Mouse (Mus musculus): Measurements from ENCODE around the gene Gemin7. TPM values are rescaled to one million over a fixed set of nuclear protein-coding genes. Genes with fewer than 3 reads are reported as not detected.

Gemin7 gene
- 38.2 and 56.4 TPM in 2 replicates for total RNA-seq (2014; rRNA removed)
- 145 and 148 TPM in 2 replicates for polyA plus RNA-seq (2015; fragmentation: Nextera tagmentation; extraction: Ambion mirVana)

DNA sequence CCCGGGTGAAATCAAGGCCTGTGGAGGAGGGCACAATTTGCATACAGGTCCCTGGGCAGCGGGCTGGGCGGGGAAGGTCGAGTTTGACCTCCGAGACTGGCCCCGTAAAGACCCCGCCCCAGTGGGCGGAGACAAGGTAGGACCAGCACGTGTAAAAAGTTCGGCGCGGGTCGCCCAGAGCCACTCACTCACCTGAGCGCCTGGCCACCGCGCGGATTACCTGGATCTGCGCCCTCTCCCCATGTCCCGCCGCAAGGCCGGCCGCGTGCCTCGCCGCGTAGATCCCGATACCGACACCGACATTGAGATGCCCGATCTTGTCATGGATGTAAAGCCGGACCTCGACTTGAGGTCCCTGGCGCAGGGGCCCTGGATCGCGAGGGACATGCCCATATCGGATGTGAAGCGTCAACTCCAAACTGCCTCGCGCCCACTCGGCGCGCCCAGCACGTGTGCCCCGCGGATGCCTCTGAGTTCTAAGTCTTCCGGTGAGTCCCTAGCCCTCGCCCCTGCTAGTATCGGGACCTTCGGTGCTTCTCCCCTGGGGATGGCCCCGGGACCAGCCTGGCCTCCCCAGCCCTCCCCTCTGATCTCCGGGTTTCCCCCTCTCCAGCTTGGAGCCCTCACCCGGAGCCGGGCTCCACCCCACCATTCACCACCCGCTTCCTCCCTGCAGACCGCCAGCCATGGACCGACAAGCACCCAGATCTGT, at the start of gene Gemin7, which contains the start of gene Zfp296:
Gene Gemin7, minus strand, starts transcription at position 455 of the 712 bp plus-strand sequence.
Gene Zfp296, plus strand, starts transcription at position 147 of the 712 bp plus-strand sequence.
- H3K4me2 ChIP-seq (ENCODE audit: low read depth): peak within 1 kb of the TSS; percentile 50
- H3K4me3 ChIP-seq (ENCODE audit: low read depth, low read length): peak within 1 kb of the TSS; percentile 31
- ATAC-seq (no peak), DNase-seq (no peak)
- H3K27ac ChIP-seq (ENCODE audit: low read depth, low read length): no peak within 1 kb of the TSS
- H3K4me1 ChIP-seq (ENCODE audit: insufficient read depth): peaks cover 3% of the 10 kb centered on the region; the same call in 1 of the 2 replicates
- 2% methylated on average over 56 of the region's 56 CpGs for WGBS
- H3K36me3 ChIP-seq (ENCODE audit: insufficient read depth): peaks cover 18% of the 10 kb centered on the region
- H3K27me3 ChIP-seq (ENCODE audit: insufficient read depth, low read length): peaks cover 17% of the 10 kb centered on the region
- peak within 1 kb of the TSS; percentile 18; the same call in 1 of the 2 replicates for H3K9ac ChIP-seq
- H3K9me3 ChIP-seq (ENCODE audit: low read length): no peaks in the 10 kb centered on the region
- no peak for TF ChIP-seq CTCF (IDR thresholded peaks at IDR 0.05; ENCODE audit: low read depth)

DNA sequence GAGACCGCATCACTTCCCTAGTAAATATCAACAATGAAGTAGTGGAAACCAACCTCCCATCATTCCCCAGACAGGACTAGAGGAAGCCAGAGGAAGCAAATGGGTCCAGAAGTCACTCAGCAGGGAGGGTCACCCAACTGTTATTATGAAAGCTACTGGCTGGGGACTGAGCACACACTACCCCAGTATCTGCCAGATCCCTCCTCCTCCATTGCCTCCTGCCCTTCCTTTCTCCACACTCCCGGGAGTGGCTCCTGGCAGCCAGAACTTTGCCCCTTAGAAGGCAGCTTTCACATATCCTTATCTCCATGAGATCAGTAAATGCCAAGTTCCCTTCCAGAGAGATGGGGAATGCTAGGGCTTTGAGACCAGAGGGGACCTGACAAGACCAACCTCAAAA, 46.0 kb upstream of the Gemin7 start:
- Histone ChIP-seq H3K9ac (no peak overlapping the region), H3K4me2 (ENCODE audit: low read depth) (no peak overlapping the region), H3K4me3 (ENCODE audit: low read depth, low read length) (no peak overlapping the region), H3K27me3 (ENCODE audit: insufficient read depth, low read length) (no peaks in the 10 kb centered on the region; the same call in 1 of the 2 replicates), H3K27ac (ENCODE audit: low read depth, low read length) (no peak overlapping the region), H3K4me1 (ENCODE audit: insufficient read depth) (no peaks in the 10 kb centered on the region), H3K9me3 (ENCODE audit: low read length) (no peaks in the 10 kb centered on the region), H3K36me3 (ENCODE audit: insufficient read depth) (no peaks in the 10 kb centered on the region)
- 82% methylated on average over 2 of the region's 2 CpGs for WGBS
- ATAC-seq (no peak), DNase-seq (no peak)
- no peak for TF ChIP-seq CTCF (IDR thresholded peaks at IDR 0.05; ENCODE audit: low read depth)

DNA sequence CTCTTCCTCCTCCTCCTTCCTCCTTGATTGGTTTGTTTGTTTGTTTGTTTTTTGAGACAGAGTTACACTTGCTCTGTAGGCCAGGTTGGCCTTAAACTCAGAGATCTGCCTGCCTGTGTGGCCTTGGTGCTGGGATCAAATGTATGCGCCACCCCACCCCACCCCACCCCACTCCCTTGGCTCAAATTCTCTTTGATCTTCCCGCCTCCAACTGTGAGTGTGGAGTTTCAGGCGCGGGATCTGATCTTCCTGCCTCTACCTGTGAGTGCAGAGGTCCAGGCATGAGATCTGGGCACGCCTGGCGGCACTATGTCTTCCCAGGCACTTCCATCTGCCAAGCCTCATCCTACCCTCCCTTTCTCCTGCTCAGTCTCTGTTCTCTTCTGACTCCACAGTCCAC, 44.8 kb upstream of the Gemin7 start:
- TF ChIP-seq CTCF (IDR thresholded peaks at IDR 0.05; ENCODE audit: low read depth): no peak
- no peak overlapping the region for H3K27ac ChIP-seq (ENCODE audit: low read depth, low read length)
- DNase-seq (no peak), ATAC-seq (no peak)
- H3K4me3 ChIP-seq (ENCODE audit: low read depth, low read length): no peak overlapping the region
- H3K9ac ChIP-seq: no peak overlapping the region
- no peaks in the 10 kb centered on the region for H3K4me1 ChIP-seq (ENCODE audit: insufficient read depth)
- H3K4me2 ChIP-seq (ENCODE audit: low read depth): no peak overlapping the region
- no peaks in the 10 kb centered on the region; the same call in 1 of the 2 replicates for H3K27me3 ChIP-seq (ENCODE audit: insufficient read depth, low read length)
- no peaks in the 10 kb centered on the region for H3K36me3 ChIP-seq (ENCODE audit: insufficient read depth)
- WGBS: 46% methylated on average over 6 of the region's 6 CpGs
- H3K9me3 ChIP-seq (ENCODE audit: low read length): no peaks in the 10 kb centered on the region

DNA sequence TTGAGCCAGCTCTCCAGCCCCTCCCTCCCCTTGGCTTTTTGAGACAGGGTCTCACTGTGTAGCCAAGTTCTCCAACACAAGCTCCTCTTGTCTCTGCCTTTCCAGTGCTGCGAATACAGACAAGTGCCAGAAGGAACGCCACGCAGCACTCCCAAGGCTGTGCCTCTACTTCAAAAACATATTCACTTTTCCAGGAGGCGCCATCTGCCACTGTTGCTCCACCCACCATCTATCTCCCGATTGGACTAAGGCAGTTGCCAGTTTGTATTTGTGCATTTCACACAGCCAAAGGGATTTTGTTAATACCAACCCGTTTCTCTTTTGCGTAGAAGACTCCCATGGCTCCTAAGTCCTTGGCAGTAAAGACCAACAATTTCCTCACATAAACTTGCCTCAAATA, 43.4 kb upstream of the Gemin7 start:
- Histone ChIP-seq H3K36me3 (ENCODE audit: insufficient read depth) (no peaks in the 10 kb centered on the region), H3K27me3 (ENCODE audit: insufficient read depth, low read length) (no peaks in the 10 kb centered on the region; the same call in 1 of the 2 replicates), H3K9me3 (ENCODE audit: low read length) (no peaks in the 10 kb centered on the region), H3K9ac (no peak overlapping the region), H3K4me2 (ENCODE audit: low read depth) (no peak overlapping the region), H3K27ac (ENCODE audit: low read depth, low read length) (no peak overlapping the region), H3K4me3 (ENCODE audit: low read depth, low read length) (no peak overlapping the region), H3K4me1 (ENCODE audit: insufficient read depth) (no peaks in the 10 kb centered on the region)
- 74% methylated on average over 7 of the region's 7 CpGs for WGBS
- TF ChIP-seq CTCF (IDR thresholded peaks at IDR 0.05; ENCODE audit: low read depth): no peak
- ATAC-seq: peak; percentile 30; the same call in 1 of the 2 replicates
- DNase-seq: peak; percentile 38

DNA sequence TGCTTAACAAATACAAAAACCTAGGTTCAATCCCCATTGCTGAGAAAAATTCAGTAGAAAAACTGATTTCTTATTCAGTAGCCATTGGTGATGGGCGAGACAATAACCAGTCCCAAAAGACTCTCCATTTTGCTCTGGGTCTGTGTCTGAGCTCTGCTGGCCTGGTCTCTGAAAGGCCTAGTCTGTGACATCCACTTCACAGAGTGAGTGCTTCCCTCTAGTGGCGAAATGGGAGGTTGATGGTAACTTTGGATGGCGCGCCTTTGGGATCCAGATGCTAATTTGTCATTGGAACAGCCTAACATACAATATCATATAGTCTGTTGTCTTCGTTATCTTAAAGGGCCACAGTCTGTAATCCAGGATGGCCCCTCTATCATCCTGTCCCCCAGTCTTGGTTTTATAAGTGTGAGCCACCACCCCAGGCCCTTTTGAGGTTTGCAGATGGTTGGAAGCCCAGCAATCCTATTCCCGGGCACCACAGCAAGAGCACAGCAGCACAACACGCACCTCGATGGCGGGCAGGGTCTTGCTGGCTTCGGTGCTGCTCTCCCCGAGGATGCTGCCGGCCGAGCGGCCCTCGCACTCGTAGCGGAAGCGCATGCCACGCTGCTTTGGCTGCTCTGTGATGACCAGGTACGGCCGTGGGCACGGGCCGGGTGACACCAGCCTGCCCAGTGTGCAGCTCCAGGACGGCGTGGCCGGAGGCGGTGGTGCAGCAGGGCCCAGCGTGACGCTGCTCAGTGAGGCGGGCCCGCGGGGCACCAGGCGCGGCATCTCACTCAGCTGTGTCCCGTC, 41.8 kb upstream of the Gemin7 start:
- Histone ChIP-seq H3K9me3 (ENCODE audit: low read length) (no peaks in the 10 kb centered on the region), H3K4me2 (ENCODE audit: low read depth) (peak overlapping the region; percentile 36), H3K4me1 (ENCODE audit: insufficient read depth) (no peaks in the 10 kb centered on the region), H3K27ac (ENCODE audit: low read depth, low read length) (no peak overlapping the region), H3K36me3 (ENCODE audit: insufficient read depth) (no peaks in the 10 kb centered on the region), H3K4me3 (ENCODE audit: low read depth, low read length) (peak overlapping the region; percentile 8), H3K27me3 (ENCODE audit: insufficient read depth, low read length) (no peaks in the 10 kb centered on the region; the same call in 1 of the 2 replicates), H3K9ac (peak overlapping the region; percentile 33)
- TF ChIP-seq CTCF (IDR thresholded peaks at IDR 0.05; ENCODE audit: low read depth): peak; percentile 89
- DNase-seq (peak; percentile 86), ATAC-seq (peak; percentile 86)
- WGBS: 5% methylated on average over 35 of the region's 35 CpGs

DNA sequence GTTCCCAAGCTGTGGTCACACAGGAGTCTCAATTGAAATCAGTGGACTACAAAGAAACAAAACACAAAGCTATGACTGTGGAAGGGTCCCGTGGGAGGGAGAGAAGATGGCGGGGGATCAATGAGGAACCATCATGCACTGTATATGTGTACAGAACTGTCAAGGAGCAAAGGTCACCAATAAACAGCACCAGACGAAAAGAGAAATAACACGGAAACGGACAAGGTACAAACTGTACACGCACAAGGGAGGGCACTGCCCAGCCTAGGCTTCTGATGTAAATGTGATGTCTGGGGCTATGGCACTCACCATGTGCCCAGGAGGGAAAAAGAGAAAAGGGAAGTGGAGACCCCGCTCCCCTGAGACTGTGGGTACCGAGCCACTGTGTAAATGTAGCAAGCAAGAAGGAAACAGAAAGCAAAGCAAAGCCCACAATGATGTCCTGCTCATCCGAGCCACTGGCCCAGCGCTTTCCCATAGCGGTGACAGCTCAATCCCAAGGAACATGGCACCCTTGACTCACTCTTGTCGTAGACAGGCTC, 37.7 kb upstream of the Gemin7 start:
- no peak overlapping the region for H3K4me2 ChIP-seq (ENCODE audit: low read depth)
- H3K9ac ChIP-seq: no peak overlapping the region
- H3K36me3 ChIP-seq (ENCODE audit: insufficient read depth): no peaks in the 10 kb centered on the region
- H3K9me3 ChIP-seq (ENCODE audit: low read length): no peaks in the 10 kb centered on the region
- ATAC-seq (no peak), DNase-seq (no peak)
- no peak overlapping the region for H3K27ac ChIP-seq (ENCODE audit: low read depth, low read length)
- no peak for TF ChIP-seq CTCF (IDR thresholded peaks at IDR 0.05; ENCODE audit: low read depth)
- H3K4me1 ChIP-seq (ENCODE audit: insufficient read depth): no peaks in the 10 kb centered on the region
- no peaks in the 10 kb centered on the region; the same call in 1 of the 2 replicates for H3K27me3 ChIP-seq (ENCODE audit: insufficient read depth, low read length)
- H3K4me3 ChIP-seq (ENCODE audit: low read depth, low read length): no peak overlapping the region
- WGBS: 88% methylated on average over 12 of the region's 12 CpGs

All from forebrain, postnatal 0 days (tissue).